Mouse (Mus musculus): ENCODE measurements around the gene Gm37240. TPM values are rescaled to one million over a fixed set of nuclear protein-coding genes. Genes with fewer than 3 reads are reported as not detected.

Gene Gm37240
- polyA plus RNA-seq, 1 experiment from 2014 or later, result 18.1 TPM

DNA sequence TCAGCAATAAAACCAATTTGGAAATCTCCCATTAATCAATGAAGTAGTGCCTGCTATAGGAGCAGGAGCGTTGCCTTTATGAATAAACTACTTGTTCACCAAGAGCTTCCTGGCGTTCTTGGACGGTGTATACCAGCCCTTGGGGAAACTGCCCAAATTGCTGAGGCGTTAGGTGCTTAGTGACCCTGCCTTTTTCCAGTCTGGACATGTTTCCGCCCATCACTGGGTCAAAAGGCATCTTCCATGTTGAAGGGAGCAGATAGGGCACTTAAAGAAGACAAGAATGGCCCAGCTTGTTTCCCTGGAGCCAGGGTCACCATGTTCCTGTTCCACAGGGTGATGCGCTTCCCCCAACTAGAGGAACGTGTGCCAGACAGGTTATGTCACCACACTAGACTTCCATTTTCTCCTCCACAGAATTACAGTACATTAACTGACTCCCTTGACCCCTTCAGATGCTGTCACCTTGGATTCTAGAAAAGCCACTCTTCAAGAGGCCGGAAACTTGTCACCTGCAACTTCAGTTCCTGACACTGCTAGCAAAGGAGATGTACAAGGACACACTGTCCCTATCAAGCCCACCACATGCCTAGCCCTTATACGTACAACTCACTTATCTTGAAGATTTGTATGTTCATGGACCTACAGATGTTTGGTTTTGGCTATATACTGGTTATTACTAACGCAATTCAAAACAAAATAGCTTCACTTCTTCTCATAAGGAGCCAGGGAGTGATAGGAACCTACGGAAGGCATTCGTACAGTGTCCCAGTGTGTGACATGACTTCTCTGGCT lies 1412.1 kb downstream of the Gm37240 start:
- H3K27me3 ChIP-seq (ENCODE audit: control insufficient read depth, insufficient read depth, low read length), result no peaks in the 10 kb centered on the region
- H3K9me3 ChIP-seq (ENCODE audit: control insufficient read depth, low read length), result no peaks in the 10 kb centered on the region
- WGBS, result 82% methylated on average over 12 of the region's 12 CpGs
- peaks cover 8% of the 10 kb centered on the region for H3K4me1 ChIP-seq (replicated peaks; ENCODE audit: control insufficient read depth, insufficient read depth)
- H3K4me2 ChIP-seq (replicated peaks; ENCODE audit: low read depth), result no peak overlapping the region
- H3K36me3 ChIP-seq (ENCODE audit: control insufficient read depth, insufficient read depth, low read length), result no peaks in the 10 kb centered on the region
- 0 out of 2 replicates have a peak overlapping the region, but pooled peaks have one; percentile 49 for H3K27ac ChIP-seq (replicated peaks)
- TF ChIP-seq EP300 (optimal IDR thresholded peaks at IDR 0.05) (no peak), CTCF (IDR thresholded peaks at IDR 0.05; ENCODE audit: low read depth) (no peak)
- DNase-seq (ENCODE audit: low spot score) (no peak), ATAC-seq (ENCODE audit: low FRiP score, low TSS enrichment) (no peak)
- no peak overlapping the region for H3K9ac ChIP-seq (ENCODE audit: low read length)
- no peak overlapping the region for H3K4me3 ChIP-seq (ENCODE audit: low read depth, low read length)

DNA sequence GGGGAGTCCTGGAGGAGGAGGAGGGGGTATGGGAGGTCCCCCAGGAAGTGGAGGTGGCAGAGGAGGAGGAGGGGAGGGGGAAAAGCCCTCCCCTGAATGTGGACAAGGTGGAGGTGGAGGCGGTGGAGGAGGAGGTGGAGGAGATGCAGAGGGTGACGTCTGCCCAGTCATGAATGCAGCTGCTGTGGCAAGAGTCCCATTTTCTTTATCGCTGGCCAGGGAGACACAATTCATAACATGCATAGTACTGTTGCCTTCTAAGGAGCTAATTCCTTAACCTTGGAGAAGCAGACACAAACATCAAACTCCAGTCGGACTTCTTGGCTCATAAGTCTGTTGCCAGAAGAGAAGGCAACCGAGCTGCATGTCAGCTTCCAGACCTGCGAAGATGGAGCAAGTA lies 1412.9 kb downstream of the Gm37240 start:
- H3K36me3 ChIP-seq (ENCODE audit: control insufficient read depth, insufficient read depth, low read length), result no peaks in the 10 kb centered on the region
- ATAC-seq (ENCODE audit: low FRiP score, low TSS enrichment) (no peak), DNase-seq (ENCODE audit: low spot score) (no peak)
- H3K4me3 ChIP-seq (ENCODE audit: low read depth, low read length), result no peak overlapping the region
- H3K9ac ChIP-seq (ENCODE audit: low read length), result peak overlapping the region; percentile 38
- H3K4me2 ChIP-seq (replicated peaks; ENCODE audit: low read depth), result peak overlapping the region; percentile 31; the same call in 1 of the 2 replicates
- no peak for TF ChIP-seq CTCF (IDR thresholded peaks at IDR 0.05; ENCODE audit: low read depth)
- TF ChIP-seq EP300 (optimal IDR thresholded peaks at IDR 0.05), result no peak
- WGBS, result 49% methylated on average over 6 of the region's 6 CpGs
- H3K9me3 ChIP-seq (ENCODE audit: control insufficient read depth, low read length), result no peaks in the 10 kb centered on the region
- H3K27ac ChIP-seq (replicated peaks), result peak overlapping the region; percentile 49
- H3K27me3 ChIP-seq (ENCODE audit: control insufficient read depth, insufficient read depth, low read length), result no peaks in the 10 kb centered on the region
- H3K4me1 ChIP-seq (replicated peaks; ENCODE audit: control insufficient read depth, insufficient read depth), result peaks cover 8% of the 10 kb centered on the region

DNA sequence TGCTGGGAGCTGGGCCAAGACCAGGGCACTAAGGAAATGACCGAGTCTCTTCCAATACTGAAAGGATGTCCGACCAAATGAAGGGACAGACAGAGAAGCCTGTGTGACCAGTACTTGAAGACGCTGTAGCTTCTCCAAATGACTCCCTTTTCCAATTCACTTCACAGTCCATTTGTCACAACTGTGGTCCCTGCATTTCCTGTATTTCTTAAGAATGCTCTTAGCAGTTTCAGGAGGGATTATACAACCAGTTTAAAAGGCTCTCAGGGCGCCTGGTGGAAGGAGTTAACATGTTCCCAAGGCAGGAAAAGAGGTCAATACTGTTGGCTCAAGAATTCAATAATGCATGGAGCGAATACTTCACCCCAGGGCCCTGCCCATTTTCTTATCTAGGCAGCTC lies 1414.4 kb downstream of the Gm37240 start:
- peak overlapping the region; percentile 41 for H3K27ac ChIP-seq (replicated peaks)
- H3K27me3 ChIP-seq (ENCODE audit: control insufficient read depth, insufficient read depth, low read length), result no peaks in the 10 kb centered on the region
- H3K36me3 ChIP-seq (ENCODE audit: control insufficient read depth, insufficient read depth, low read length), result no peaks in the 10 kb centered on the region
- DNase-seq (ENCODE audit: low spot score), result no peak
- TF ChIP-seq CTCF (IDR thresholded peaks at IDR 0.05; ENCODE audit: low read depth) (no peak), EP300 (optimal IDR thresholded peaks at IDR 0.05) (no peak)
- peak overlapping the region; percentile 31 for H3K4me2 ChIP-seq (replicated peaks; ENCODE audit: low read depth)
- 0 out of 2 replicates have a peak overlapping the region, but pooled peaks have one; percentile 5 for H3K4me3 ChIP-seq (ENCODE audit: low read depth, low read length)
- 33% methylated on average over 5 of the region's 5 CpGs for WGBS
- no peak overlapping the region for H3K9ac ChIP-seq (ENCODE audit: low read length)
- peaks cover 8% of the 10 kb centered on the region for H3K4me1 ChIP-seq (replicated peaks; ENCODE audit: control insufficient read depth, insufficient read depth)
- no peak; the same call in 1 of the 2 replicates for ATAC-seq (ENCODE audit: low FRiP score, low TSS enrichment)
- no peaks in the 10 kb centered on the region for H3K9me3 ChIP-seq (ENCODE audit: control insufficient read depth, low read length)

DNA sequence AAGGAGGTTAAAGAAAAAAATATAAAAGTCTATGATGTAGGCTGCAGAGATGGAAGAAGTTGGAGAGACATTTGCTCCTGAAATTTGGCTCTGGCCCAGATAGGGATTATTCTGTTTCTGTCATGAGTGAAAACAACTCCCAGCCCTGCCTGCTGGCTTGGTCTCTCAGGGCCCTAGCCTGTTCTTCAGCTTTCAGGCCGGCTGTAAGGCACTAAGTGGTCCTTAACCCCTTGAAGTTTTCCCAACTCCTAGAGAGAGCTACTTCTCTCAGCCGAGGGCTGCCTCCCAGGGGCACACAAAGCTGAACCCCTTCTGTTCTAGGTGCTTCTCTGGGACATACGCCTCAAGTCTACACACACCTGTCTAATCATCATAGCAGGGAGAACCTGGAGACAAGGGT lies 1414.8 kb downstream of the Gm37240 start:
- peak; percentile 68; the same call in 1 of the 2 replicates for ATAC-seq (ENCODE audit: low FRiP score, low TSS enrichment)
- no peaks in the 10 kb centered on the region for H3K27me3 ChIP-seq (ENCODE audit: control insufficient read depth, insufficient read depth, low read length)
- 26% methylated on average over 3 of the region's 3 CpGs for WGBS
- H3K36me3 ChIP-seq (ENCODE audit: control insufficient read depth, insufficient read depth, low read length), result no peaks in the 10 kb centered on the region
- peaks cover 8% of the 10 kb centered on the region for H3K4me1 ChIP-seq (replicated peaks; ENCODE audit: control insufficient read depth, insufficient read depth)
- H3K4me3 ChIP-seq (ENCODE audit: low read depth, low read length), result 0 out of 2 replicates have a peak overlapping the region, but pooled peaks have one; percentile 5
- H3K27ac ChIP-seq (replicated peaks), result peak overlapping the region; percentile 41
- no peaks in the 10 kb centered on the region for H3K9me3 ChIP-seq (ENCODE audit: control insufficient read depth, low read length)
- H3K9ac ChIP-seq (ENCODE audit: low read length), result no peak overlapping the region
- TF ChIP-seq EP300 (optimal IDR thresholded peaks at IDR 0.05), result no peak
- TF ChIP-seq CTCF (IDR thresholded peaks at IDR 0.05; ENCODE audit: low read depth), result no peak
- H3K4me2 ChIP-seq (replicated peaks; ENCODE audit: low read depth), result peak overlapping the region; percentile 31
- no peak for DNase-seq (ENCODE audit: low spot score)

DNA sequence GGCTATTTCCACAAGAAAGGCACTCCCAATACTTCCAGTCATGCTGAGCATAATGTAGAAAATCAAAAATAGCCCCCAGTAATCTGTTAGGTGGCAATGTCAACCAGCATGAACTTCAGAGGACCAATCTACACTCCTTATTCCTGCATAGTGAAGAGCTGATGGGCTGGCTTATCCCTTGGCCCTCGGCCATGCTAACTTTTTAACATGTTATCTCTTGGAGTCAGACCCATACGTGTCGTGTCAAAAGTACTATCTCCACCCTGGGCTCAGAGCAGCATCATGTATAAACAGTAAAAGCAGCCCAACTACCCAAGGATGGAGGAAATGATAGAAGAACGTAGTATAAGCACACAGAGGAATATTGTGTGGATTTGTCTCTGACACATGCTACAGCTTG lies 1416.2 kb downstream of the Gm37240 start:
- H3K4me2 ChIP-seq (replicated peaks; ENCODE audit: low read depth), result no peak overlapping the region
- ATAC-seq (ENCODE audit: low FRiP score, low TSS enrichment) (no peak), DNase-seq (ENCODE audit: low spot score) (no peak)
- no peak overlapping the region for H3K27ac ChIP-seq (replicated peaks)
- no peak for TF ChIP-seq EP300 (optimal IDR thresholded peaks at IDR 0.05)
- TF ChIP-seq CTCF (IDR thresholded peaks at IDR 0.05; ENCODE audit: low read depth), result no peak
- no peaks in the 10 kb centered on the region for H3K27me3 ChIP-seq (ENCODE audit: control insufficient read depth, insufficient read depth, low read length)
- 71% methylated on average over 4 of the region's 4 CpGs for WGBS
- no peaks in the 10 kb centered on the region for H3K36me3 ChIP-seq (ENCODE audit: control insufficient read depth, insufficient read depth, low read length)
- H3K4me1 ChIP-seq (replicated peaks; ENCODE audit: control insufficient read depth, insufficient read depth), result peaks cover 8% of the 10 kb centered on the region
- H3K9ac ChIP-seq (ENCODE audit: low read length), result no peak overlapping the region
- H3K9me3 ChIP-seq (ENCODE audit: control insufficient read depth, low read length), result no peaks in the 10 kb centered on the region
- no peak overlapping the region for H3K4me3 ChIP-seq (ENCODE audit: low read depth, low read length)

DNA sequence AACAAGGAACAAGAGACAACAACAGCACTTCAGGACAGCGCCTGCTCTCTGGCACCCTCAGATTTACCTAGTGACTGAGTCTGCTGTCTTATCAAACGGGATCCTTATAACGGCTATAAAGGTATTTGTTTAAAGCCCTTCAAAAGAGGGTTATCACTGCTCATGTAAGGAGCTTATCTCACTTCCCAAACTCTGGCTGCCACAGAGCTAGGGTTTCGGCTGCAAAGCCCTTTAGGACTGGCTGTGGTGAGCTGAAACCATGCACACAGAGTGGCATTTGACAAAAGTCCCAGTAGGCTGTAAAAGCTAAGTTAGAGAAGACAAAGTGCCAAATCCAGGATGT lies 1419.2 kb downstream of the Gm37240 start:
- Histone ChIP-seq H3K4me1 (replicated peaks; ENCODE audit: control insufficient read depth, insufficient read depth) (no peaks in the 10 kb centered on the region), H3K9me3 (ENCODE audit: control insufficient read depth, low read length) (no peaks in the 10 kb centered on the region), H3K4me3 (ENCODE audit: low read depth, low read length) (no peak overlapping the region), H3K4me2 (replicated peaks; ENCODE audit: low read depth) (no peak overlapping the region), H3K36me3 (ENCODE audit: control insufficient read depth, insufficient read depth, low read length) (no peaks in the 10 kb centered on the region), H3K27ac (replicated peaks) (no peak overlapping the region), H3K27me3 (ENCODE audit: control insufficient read depth, insufficient read depth, low read length) (no peaks in the 10 kb centered on the region), H3K9ac (ENCODE audit: low read length) (no peak overlapping the region)
- 60% methylated on average over 4 of the region's 4 CpGs for WGBS
- ATAC-seq (ENCODE audit: low FRiP score, low TSS enrichment), result no peak
- no peak for TF ChIP-seq CTCF (IDR thresholded peaks at IDR 0.05; ENCODE audit: low read depth)
- TF ChIP-seq EP300 (optimal IDR thresholded peaks at IDR 0.05), result no peak
- DNase-seq (ENCODE audit: low spot score), result no peak
